Mouse (Mus musculus): Measurements from ENCODE around the gene Cdh23.

The Cdh23 gene

GRCm38 (mm10) chr10:60260557-60261294 is 435.6 kb downstream of the Cdh23 start:
- peak in 1 of 2 experiments; percentile 69 for DNase-seq (ENCODE audit: low spot score in 2 of 2)

GRCm38 (mm10) chr10:60257261-60257825 is 438.9 kb downstream of the Cdh23 start:
- DNase-seq (ENCODE audit: low spot score in 2 of 2): no peak

GRCm38 (mm10) chr10:60256088-60256487 is 440.2 kb downstream of the Cdh23 start:
- DNase-seq (ENCODE audit: low spot score in 2 of 2): no peak

Data from natural killer cell, adult 2 months (primary cell).